Mouse (Mus musculus) telencephalon, adult 2 months (tissue): ENCODE results near the gene Pax8.

Experiments
- DNase-seq: peaks from one replicate; pipeline ENCODE4 v3.0.0-alpha.2; 2011; ENCODE audit warnings: low read depth, low spot score

The Pax8 gene

GRCm38 (mm10) chr2:24460808-24461127, 14.6 kb downstream of the Pax8 start:
- no peak for DNase-seq

GRCm38 (mm10) chr2:24460112-24460807, 15.1 kb downstream of the Pax8 start:
- DNase-seq = no peak

- DNase-seq = no peak
These were observed 18.6 kb downstream of the Pax8 start for GRCm38 (mm10) chr2:24456841-24457240.

- no peak for DNase-seq
These were observed 20.1 kb downstream of the Pax8 start for GRCm38 (mm10) chr2:24455057-24455855.

- no peak for DNase-seq
These were observed 20.9 kb downstream of the Pax8 start for GRCm38 (mm10) chr2:24454429-24455011.

- DNase-seq = no peak
These were observed 22.2 kb downstream of the Pax8 start for GRCm38 (mm10) chr2:24453206-24453605.

- no peak for DNase-seq
These were observed 26.3 kb downstream of the Pax8 start for GRCm38 (mm10) chr2:24449111-24449510.

GRCm38 (mm10) chr2:24443256-24443790, 32.1 kb downstream of the Pax8 start:
- no peak for DNase-seq

- no peak for DNase-seq
These were observed 33.0 kb downstream of the Pax8 start for GRCm38 (mm10) chr2:24442303-24442925.

GRCm38 (mm10) chr2:24441899-24442298, 33.5 kb downstream of the Pax8 start:
- DNase-seq = no peak

- DNase-seq = no peak
These were observed 35.3 kb downstream of the Pax8 start for GRCm38 (mm10) chr2:24440056-24440455.

GRCm38 (mm10) chr2:24435699-24436098, 39.7 kb downstream of the Pax8 start:
- no peak for DNase-seq

GRCm38 (mm10) chr2:24434670-24435069, 40.7 kb downstream of the Pax8 start:
- DNase-seq = no peak

- DNase-seq = no peak
These were observed 45.6 kb downstream of the Pax8 start for GRCm38 (mm10) chr2:24429806-24430205.

- DNase-seq = no peak
These were observed 47.3 kb downstream of the Pax8 start for GRCm38 (mm10) chr2:24427866-24428675.

- no peak for DNase-seq
These were observed 49.8 kb downstream of the Pax8 start for GRCm38 (mm10) chr2:24425630-24426029.

- no peak for DNase-seq
These were observed 52.6 kb downstream of the Pax8 start for GRCm38 (mm10) chr2:24422815-24423214.

GRCm38 (mm10) chr2:24421211-24421863, 54.1 kb downstream of the Pax8 start:
- DNase-seq = no peak

GRCm38 (mm10) chr2:24417564-24417963, 57.8 kb downstream of the Pax8 start:
- DNase-seq = no peak

- DNase-seq = no peak
These were observed 58.3 kb downstream of the Pax8 start for GRCm38 (mm10) chr2:24417106-24417505.

- no peak for DNase-seq
These were observed 58.7 kb downstream of the Pax8 start for GRCm38 (mm10) chr2:24416668-24417067.
